Mouse (Mus musculus) kidney, adult 2 months (tissue): Measurements from ENCODE around the gene Tmem262.

Experiments used
- CTCF ChIP-seq: fragments of 200-500 bp; conservative IDR thresholded peaks from 2 replicates; pipeline ENCODE4 v1.5.1; 2011; ENCODE audit warnings: low read depth, mild to moderate bottlenecking, control low read depth, low read length, moderate library complexity, mixed read lengths; ENCODE audit not compliant: insufficient read depth, insufficient read length
- POLR2A ChIP-seq: fragments of 200-500 bp; IDR thresholded peaks from one replicate; pipeline ENCODE4 v1.6.1; 2011; ENCODE audit warnings: low read depth, low read length, control low read depth

DNA sequence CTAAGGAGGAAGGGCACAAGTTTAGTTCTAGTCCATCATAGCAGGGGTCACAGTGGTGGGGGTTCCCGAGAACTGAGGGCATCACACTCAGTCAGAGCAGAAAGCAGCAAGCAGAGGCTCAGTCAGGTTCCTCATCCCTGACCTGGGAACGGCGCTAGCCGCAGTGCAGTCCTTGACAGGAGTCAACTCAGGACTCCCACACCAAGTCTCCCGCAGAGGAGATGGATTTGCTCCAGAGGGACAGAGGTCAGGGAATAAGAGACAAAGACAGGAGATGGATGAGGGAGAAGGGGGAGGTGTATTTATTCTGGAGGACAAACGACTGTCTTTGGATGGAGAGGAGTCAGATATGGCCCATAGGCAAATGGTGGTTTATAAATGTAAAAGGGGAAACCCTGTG, 33.3 kb downstream of the Tmem262 start:
- TF ChIP-seq CTCF (no peak), POLR2A (no peak)
